Mouse (Mus musculus) liver, adult 2 months (tissue): ENCODE results near the gene Dnase1l2. TPM values are rescaled to one million over a fixed set of nuclear protein-coding genes. Genes with fewer than 3 reads are reported as not detected.

ENCODE experiments used
- DNase-seq: peaks from one replicate; pipeline ENCODE4 v3.0.0-alpha.2; 2011; ENCODE audit warnings: low read depth, low spot score; ENCODE audit errors: extremely low read depth
- H3K27ac ChIP-seq: fragments of 200-500 bp; replicated peaks from 2 replicates; pipeline ENCODE4 v1.5.1; 2012; ENCODE audit warnings: low read depth, mild to moderate bottlenecking, control low read depth, inconsistent platforms, low read length; ENCODE audit not compliant: insufficient read depth
- H3K27me3 ChIP-seq: fragments of 200-500 bp; 2 replicates; pipeline ENCODE4 v1.6.1; 2012; ENCODE audit warnings: mild to moderate bottlenecking, moderate library complexity, low read length, inconsistent platforms; ENCODE audit not compliant: control insufficient read depth, insufficient read depth
- H3K36me3 ChIP-seq: fragments of 200-500 bp; 2 replicates; pipeline ENCODE4 v1.6.1; 2012; ENCODE audit warnings: low read length, inconsistent platforms; ENCODE audit not compliant: control insufficient read depth, insufficient read depth
- H3K4me1 ChIP-seq: fragments of 200-500 bp; 2 replicates; pipeline ENCODE4 v1.6.1; 2011; ENCODE audit warnings: low read length; ENCODE audit not compliant: control insufficient read depth, insufficient read depth
- H3K4me3 ChIP-seq: fragments of 200-500 bp; 2 replicates; pipeline ENCODE4 v1.5.1; 2011; ENCODE audit warnings: low read depth, mild to moderate bottlenecking, control low read depth, low read length, moderate library complexity; ENCODE audit not compliant: insufficient read depth
- H3K79me2 ChIP-seq: fragments of 200-500 bp; 2 replicates; pipeline ENCODE4 v1.6.1; 2012; ENCODE audit warnings: inconsistent platforms, mild to moderate bottlenecking, low read length, moderate library complexity; ENCODE audit not compliant: control insufficient read depth, insufficient read depth
- H3K9ac ChIP-seq: fragments of 200-500 bp; 2 replicates; pipeline ENCODE4 v1.6.1; 2012; ENCODE audit warnings: low read depth, mild to moderate bottlenecking, control low read depth, inconsistent platforms, low read length
- CTCF ChIP-seq: fragments of 200-500 bp; IDR thresholded peaks from 2 replicates; pipeline ENCODE4 v1.5.1; 2011; ENCODE audit warnings: low read depth, low read length, control low read depth
- POLR2A ChIP-seq: fragments of 200-500 bp; IDR thresholded peaks from 2 replicates; pipeline ENCODE4 v1.6.1; 2011; ENCODE audit warnings: low read length, control low read depth; ENCODE audit not compliant: insufficient read depth; ENCODE audit errors: extremely low read depth
- WGBS: fragments of 180-500 bp; shearing (Covaris S2); methylation state at CpG from one replicate; pipeline ENCODE4 v1.1.7; 2018; 5-methylcytosine and 5-hydroxymethylcytosine counted together
- polyA plus RNA-seq: library from polyadenylated mRNA; depleted of rRNA; stranded (reverse); fragments of >200 nt; gene quantifications from 2 replicates; pipeline ENCODE4 v1.2.3, GENCODE M21; 2012
- total RNA-seq: library from RNA; depleted of rRNA; stranded (reverse); fragments of >200 nt; gene quantifications from 2 replicates; pipeline ENCODE4 v1.2.3, GENCODE M21; 2014

Dnase1l2 gene
- total and polyA plus RNA-seq, 2 experiments = 0.74 to 2.4 TPM

- no peak for DNase-seq
- no peak for TF ChIP-seq POLR2A
- TF ChIP-seq CTCF = no peak
Observed at GRCm38 (mm10) chr17:24474557-24474956, 31.7 kb upstream of the Dnase1l2 start.

GRCm38 (mm10) chr17:24473612-24474275, 30.8 kb upstream of the Dnase1l2 start, which contains the start of gene Bricd5:
Bricd5 (plus strand) TSS chr17:24473884.
- no peak for DNase-seq
- H3K4me1 ChIP-seq = peaks cover 14% of the 10 kb centered on the region
- no peak within 1 kb of the TSS for H3K4me3 ChIP-seq
- WGBS = 85% methylated on average over 6 of the region's 6 CpGs
- H3K36me3 ChIP-seq = no peaks in the 10 kb centered on the region; the same call in 1 of the 2 replicates
- H3K27ac ChIP-seq = no peak within 1 kb of the TSS
- no peak within 1 kb of the TSS for H3K9ac ChIP-seq
- TF ChIP-seq POLR2A (no peak), CTCF (no peak)
- peaks cover 7% of the 10 kb centered on the region for H3K79me2 ChIP-seq
- no peaks in the 10 kb centered on the region for H3K27me3 ChIP-seq

More at GRCm38 (mm10) chr17:24474557-24474956, 31.7 kb upstream of the Dnase1l2 start:
- no peak overlapping the region for H3K9ac ChIP-seq
- H3K27me3 ChIP-seq = no peaks in the 10 kb centered on the region
- peaks cover 14% of the 10 kb centered on the region for H3K4me1 ChIP-seq
- no peaks in the 10 kb centered on the region; the same call in 1 of the 2 replicates for H3K36me3 ChIP-seq
- peaks cover 7% of the 10 kb centered on the region for H3K79me2 ChIP-seq
- 95% methylated on average over 5 of the region's 5 CpGs for WGBS
- no peak overlapping the region for H3K27ac ChIP-seq
- H3K4me3 ChIP-seq = no peak overlapping the region

DNA sequence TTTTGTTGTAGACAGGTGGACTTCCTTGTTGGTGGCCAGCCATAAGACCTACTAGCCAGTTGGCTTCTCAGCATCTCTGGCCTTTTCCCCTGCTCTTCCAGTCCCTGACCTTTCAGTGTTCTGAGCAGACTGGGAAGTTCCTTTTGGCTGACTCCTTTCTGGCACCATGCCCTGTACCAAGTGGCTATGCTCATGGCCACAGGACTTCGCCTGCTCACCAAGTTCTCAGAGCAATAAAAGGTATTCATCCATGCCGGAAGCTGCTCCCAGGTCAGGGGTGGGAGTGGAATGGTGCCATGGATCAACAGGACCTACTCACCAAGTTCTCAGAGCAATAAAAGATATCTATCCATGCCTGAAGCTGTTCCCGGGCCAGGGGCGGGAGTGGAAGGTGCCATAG, 29.6 kb upstream of the Dnase1l2 start:
- Histone ChIP-seq H3K4me3 (no peak overlapping the region), H3K27ac (no peak overlapping the region), H3K9ac (no peak overlapping the region), H3K4me1 (peaks cover 8% of the 10 kb centered on the region), H3K27me3 (no peaks in the 10 kb centered on the region), H3K79me2 (peaks cover 7% of the 10 kb centered on the region), H3K36me3 (no peaks in the 10 kb centered on the region; the same call in 1 of the 2 replicates)
- no peak for TF ChIP-seq POLR2A
- no peak for TF ChIP-seq CTCF
- WGBS = 65% methylated on average over 4 of the region's 4 CpGs
- DNase-seq = peak; percentile 69

GRCm38 (mm10) chr17:24470701-24471527, 28.0 kb upstream of the Dnase1l2 start:
- H3K4me3 ChIP-seq = peak overlapping the region; percentile 74
- H3K9ac ChIP-seq = peak overlapping the region; percentile 92
- no peak for TF ChIP-seq POLR2A
- 0 out of 2 replicates have a peak, but pooled peaks have one; percentile 0 for TF ChIP-seq CTCF
- WGBS = 3% methylated on average over 68 of the region's 68 CpGs
- peak; percentile 17 for DNase-seq
- H3K79me2 ChIP-seq = peaks cover 7% of the 10 kb centered on the region
- H3K4me1 ChIP-seq = peaks cover 8% of the 10 kb centered on the region
- H3K27ac ChIP-seq = peak overlapping the region; percentile 45
- H3K27me3 ChIP-seq = no peaks in the 10 kb centered on the region
- no peaks in the 10 kb centered on the region; the same call in 1 of the 2 replicates for H3K36me3 ChIP-seq

- Histone ChIP-seq H3K4me3 (peak within 1 kb of the TSS; percentile 80), H3K36me3 (no peaks in the 10 kb centered on the region), H3K27ac (peak within 1 kb of the TSS; percentile 82), H3K27me3 (no peaks in the 10 kb centered on the region), H3K9ac (peak within 1 kb of the TSS; percentile 92), H3K4me1 (peaks cover 8% of the 10 kb centered on the region), H3K79me2 (peaks cover 7% of the 10 kb centered on the region)
- WGBS = under 1% methylated on average over 75 of the region's 75 CpGs
- peak; percentile 91 for DNase-seq
- TF ChIP-seq POLR2A (0 out of 2 replicates have a peak, but pooled peaks have one; percentile 40), CTCF (no peak)
Observed at GRCm38 (mm10) chr17:24469910-24470602, 27.2 kb upstream of the Dnase1l2 start, which contains the start of the genes E4f1 and Pgp. E4f1 (minus strand) TSS chr17:24470313. Pgp (plus strand) TSS chr17:24470392.
